Mouse (Mus musculus): ENCODE measurements around the gene Man1c1.

Gene Man1c1

GRCm38 (mm10) chr4:134724974-134725373 lies 20.9 kb upstream of the Man1c1 start:
- DNase-seq (ENCODE audit: extremely low spot score) = no peak

GRCm38 (mm10) chr4:134723251-134723650 lies 19.2 kb upstream of the Man1c1 start:
- DNase-seq (ENCODE audit: extremely low spot score) = no peak

GRCm38 (mm10) chr4:134721076-134721475 lies 17.0 kb upstream of the Man1c1 start:
- DNase-seq (ENCODE audit: extremely low spot score) = no peak

GRCm38 (mm10) chr4:134720371-134720770 lies 16.3 kb upstream of the Man1c1 start:
- DNase-seq (ENCODE audit: extremely low spot score) = no peak

GRCm38 (mm10) chr4:134719489-134719888 lies 15.4 kb upstream of the Man1c1 start:
- no peak for DNase-seq (ENCODE audit: extremely low spot score)

- DNase-seq (ENCODE audit: extremely low spot score) = peak; percentile 76
Measured at GRCm38 (mm10) chr4:134713937-134714336, 9.8 kb upstream of the Man1c1 start.

- no peak for DNase-seq (ENCODE audit: extremely low spot score)
Measured at GRCm38 (mm10) chr4:134705311-134705710, 1.2 kb upstream of the Man1c1 start.

GRCm38 (mm10) chr4:134704590-134704989 lies 500 bp upstream of the Man1c1 start:
- DNase-seq (ENCODE audit: extremely low spot score) = no peak

GRCm38 (mm10) chr4:134702981-134703834 lies 882 bp downstream of the Man1c1 start:
- peak; percentile 64 for DNase-seq (ENCODE audit: extremely low spot score)

GRCm38 (mm10) chr4:134701934-134702333 lies 2.2 kb downstream of the Man1c1 start:
- DNase-seq (ENCODE audit: extremely low spot score) = peak; percentile 76

GRCm38 (mm10) chr4:134700911-134701310 lies 3.2 kb downstream of the Man1c1 start:
- no peak for DNase-seq (ENCODE audit: extremely low spot score)

- DNase-seq (ENCODE audit: extremely low spot score) = no peak
Measured at GRCm38 (mm10) chr4:134693202-134693940, 10.7 kb downstream of the Man1c1 start.

- no peak for DNase-seq (ENCODE audit: extremely low spot score)
Measured at GRCm38 (mm10) chr4:134692388-134692787, 11.7 kb downstream of the Man1c1 start.

- DNase-seq (ENCODE audit: extremely low spot score) = no peak
Measured at GRCm38 (mm10) chr4:134686022-134686661, 17.9 kb downstream of the Man1c1 start.

GRCm38 (mm10) chr4:134684637-134685338 lies 19.3 kb downstream of the Man1c1 start:
- DNase-seq (ENCODE audit: extremely low spot score) = no peak

GRCm38 (mm10) chr4:134683892-134684291 lies 20.2 kb downstream of the Man1c1 start:
- no peak for DNase-seq (ENCODE audit: extremely low spot score)

GRCm38 (mm10) chr4:134683008-134683407 lies 21.1 kb downstream of the Man1c1 start:
- DNase-seq (ENCODE audit: extremely low spot score) = no peak

- DNase-seq (ENCODE audit: extremely low spot score) = no peak
Measured at GRCm38 (mm10) chr4:134682423-134682822, 21.7 kb downstream of the Man1c1 start.

- DNase-seq (ENCODE audit: extremely low spot score) = no peak
Measured at GRCm38 (mm10) chr4:134681819-134682218, 22.3 kb downstream of the Man1c1 start.

GRCm38 (mm10) chr4:134677556-134678508 lies 26.3 kb downstream of the Man1c1 start:
- DNase-seq (ENCODE audit: extremely low spot score) = no peak

- DNase-seq (ENCODE audit: extremely low spot score) = peak; percentile 67
Measured at GRCm38 (mm10) chr4:134675800-134676199, 28.3 kb downstream of the Man1c1 start.

All from embryo, embryonic 9.5 days (tissue).